Mouse (Mus musculus) CH12.LX (cell line): ENCODE data around the gene Acads.

ENCODE experiments used
- GABPA ChIP-seq: IDR thresholded peaks from 2 replicates; pipeline ENCODE4 v1.6.1; 2012; ENCODE audit warnings: low read depth, low read length, improper control_type of control experiment, inconsistent platforms; ENCODE audit not compliant: insufficient replicate concordance
- POLR2A ChIP-seq: IDR thresholded peaks from 2 replicates; pipeline ENCODE4 v1.6.1; 2011; ENCODE audit warnings: low read depth, mild to moderate bottlenecking, improper control_type of control experiment, low read length

DNA sequence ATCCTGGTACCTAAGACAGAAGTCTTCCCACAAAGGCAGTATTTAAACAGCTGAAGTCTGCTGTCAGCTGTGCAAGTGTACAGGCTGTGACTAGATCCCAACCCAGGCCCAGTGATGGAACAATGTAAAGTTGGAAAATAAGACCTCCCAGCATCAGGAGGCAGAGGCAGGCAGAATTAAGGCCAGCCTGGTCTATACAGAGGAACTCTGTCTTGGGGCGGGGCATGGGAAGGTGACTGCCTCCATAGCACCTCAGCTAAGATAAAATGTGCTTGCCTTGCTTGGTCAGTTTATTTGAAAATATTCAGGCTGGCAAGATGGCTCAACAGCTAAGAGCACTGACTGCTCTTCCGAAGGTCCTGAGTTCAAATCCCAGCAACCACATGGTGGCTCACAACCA is 48.7 kb downstream of the Acads start:
- TF ChIP-seq POLR2A (no peak), GABPA (no peak)
